Comparison of ENCODE assay signal across 20 mouse cellular contexts in genomic region chr12:40263006-40263405, GRCm38 (mm10).
A peak's percentile ranks its signal among the peaks of the same experiment; 100 is the strongest.
DNase-seq lines count a peak whose midpoint lies in the region; ATAC-seq lines count a peak whose summit lies in the region.
"Had no signal": no experiment of that assay in that cellular context is flagged by ENCODE, and none has a peak within 500 bp of the region (broad histone marks: within the 10 kb centered on the region; RNA-seq: fewer than 3 reads in every experiment).

No protein-coding gene starts in this region.

- ATAC-seq in frontal cortex, adult (ENCODE audit: low TSS enrichment): peak; percentile 95
- ATAC-seq: CD4-positive, CD25-positive, alpha-beta regulatory T cell, adult 4 months; liver, embryonic 12.5 days; midbrain, embryonic 16.5 days had no signal

- DNase-seq in frontal cortex, postnatal 10 days (ENCODE audit: low spot score in 2 of 2): no peak
- DNase-seq in right cerebral cortex, adult 18-20 months: peak; percentile 63
- DNase-seq in right cerebral cortex, postnatal 10 days (ENCODE audit: low spot score in 2 of 2): no peak
- peak; percentile 80 for DNase-seq in layer of hippocampus, adult 9-11 months
- no peak for DNase-seq in spleen, postnatal 14 days (ENCODE audit: low spot score in 2 of 2)
- no peak for DNase-seq in adipocyte (ENCODE audit: low spot score)
- DNase-seq: cerebellum, adult 18-20 months; cerebellum, postnatal 25 days; gastrocnemius, adult 2 months; heart, postnatal 36 days; kidney, adult 18-20 months; kidney, postnatal 10 days; lung, adult 18-20 months; lung, postnatal 10 days; thymus, adult 18-20 months; thymus, postnatal 36 days had no signal

Comparison
In these comparisons a context has a peak if more than half of its experiments do, and no peak if none do; other contexts are left out.
1. DNase-seq: peak in right cerebral cortex, adult 18-20 months (single experiment) and layer of hippocampus, adult 9-11 months (single experiment); none in frontal cortex, postnatal 10 days (0 of 2), right cerebral cortex, postnatal 10 days (0 of 2), spleen, postnatal 14 days (0 of 2) and adipocyte (single experiment).